Mouse (Mus musculus) midbrain, embryonic 16.5 days (tissue): ENCODE measurements around the gene Aff1. TPM values are rescaled to one million over a fixed set of nuclear protein-coding genes. Genes with fewer than 3 reads are reported as not detected.

Experiments
- ATAC-seq: fragments of 200-750 bp; cut with Nextera tagmentation; 2 replicates; pipeline ENCODE4 v1.8.0; 2017; ENCODE audit warnings: moderate TSS enrichment
- H3K27ac ChIP-seq: fragments of 300-500 bp; sonication (generic); 2 replicates; pipeline ENCODE4 v1.5.1; 2014; ENCODE audit warnings: mild to moderate bottlenecking, low read length, mixed read lengths
- H3K27me3 ChIP-seq: fragments of 300-500 bp; sonication (generic); 2 replicates; pipeline ENCODE4 v1.6.1; 2014; ENCODE audit warnings: low read depth, low read length, mixed read lengths; ENCODE audit not compliant: control insufficient read depth, insufficient read depth
- H3K36me3 ChIP-seq: fragments of 300-500 bp; sonication (generic); 2 replicates; pipeline ENCODE4 v1.6.1; 2014; ENCODE audit warnings: mild to moderate bottlenecking, low read length, moderate library complexity, mixed read lengths; ENCODE audit not compliant: control insufficient read depth, insufficient read depth
- H3K4me1 ChIP-seq: fragments of 300-500 bp; sonication (generic); 2 replicates; pipeline ENCODE4 v1.6.1; 2014; ENCODE audit warnings: mild to moderate bottlenecking, low read length, mixed read lengths; ENCODE audit not compliant: control insufficient read depth, insufficient read depth
- H3K4me2 ChIP-seq: fragments of 300-500 bp; sonication (generic); 2 replicates; pipeline ENCODE4 v1.6.1; 2014; ENCODE audit warnings: mild to moderate bottlenecking, low read length, mixed read lengths
- H3K4me3 ChIP-seq: fragments of 300-500 bp; sonication (generic); 2 replicates; pipeline ENCODE4 v1.5.1; 2014; ENCODE audit warnings: low read depth, mild to moderate bottlenecking, low read length, moderate library complexity, mixed read lengths
- H3K9ac ChIP-seq: fragments of 300-500 bp; sonication (generic); 2 replicates; pipeline ENCODE4 v1.6.1; 2014; ENCODE audit warnings: low read depth, low read length, mixed read lengths
- H3K9me3 ChIP-seq: fragments of 300-500 bp; sonication (generic); replicated peaks from 2 replicates; pipeline ENCODE4 v1.6.1; 2014; ENCODE audit warnings: mild to moderate bottlenecking, low read length, mixed read lengths; ENCODE audit not compliant: control insufficient read depth, poor library complexity, severe bottlenecking
- WGBS: fragments of 180-500 bp; shearing (Covaris S2); extraction: QIAGEN DNeasy Blood & Tissue Kit; methylation state at CpG from one replicate; pipeline ENCODE4 v1.1.7; 2014; 5-methylcytosine and 5-hydroxymethylcytosine counted together
- polyA plus RNA-seq: library from polyadenylated mRNA; unstranded; fragments of >200 nt; fragmentation: Nextera tagmentation; extraction: Ambion mirVana; gene quantifications from 2 replicates; pipeline ENCODE4 v1.2.1, GENCODE M21; 2015

The Aff1 gene
- polyA plus RNA-seq, 1 experiment from 2014 or later = 1.2 TPM

GRCm38 (mm10) chr5:103699537-103699936 is 7.4 kb downstream of the Aff1 start:
- H3K4me2 ChIP-seq = no peak overlapping the region
- no peak for ATAC-seq
- H3K9me3 ChIP-seq = no peaks in the 10 kb centered on the region
- no peak overlapping the region for H3K4me3 ChIP-seq
- 52% methylated on average over 4 of the region's 4 CpGs for WGBS
- no peaks in the 10 kb centered on the region for H3K4me1 ChIP-seq
- H3K27ac ChIP-seq = no peak overlapping the region
- H3K9ac ChIP-seq = no peak overlapping the region
- H3K36me3 ChIP-seq = no peaks in the 10 kb centered on the region
- H3K27me3 ChIP-seq = no peaks in the 10 kb centered on the region

- Histone ChIP-seq H3K4me3 (no peak overlapping the region), H3K27me3 (no peaks in the 10 kb centered on the region), H3K27ac (no peak overlapping the region), H3K9me3 (no peaks in the 10 kb centered on the region), H3K4me1 (no peaks in the 10 kb centered on the region), H3K36me3 (no peaks in the 10 kb centered on the region), H3K4me2 (no peak overlapping the region), H3K9ac (no peak overlapping the region)
- 79% methylated on average over 2 of the region's 2 CpGs for WGBS
- no peak for ATAC-seq
These were observed 8.5 kb downstream of the Aff1 start for GRCm38 (mm10) chr5:103700661-103701060.

GRCm38 (mm10) chr5:103701466-103701865 is 9.3 kb downstream of the Aff1 start:
- Histone ChIP-seq H3K9ac (no peak overlapping the region), H3K4me1 (no peaks in the 10 kb centered on the region), H3K4me3 (no peak overlapping the region), H3K27me3 (no peaks in the 10 kb centered on the region), H3K4me2 (no peak overlapping the region), H3K9me3 (no peaks in the 10 kb centered on the region), H3K27ac (no peak overlapping the region), H3K36me3 (no peaks in the 10 kb centered on the region)
- WGBS = 64% methylated on average over 3 of the region's 3 CpGs
- no peak for ATAC-seq

GRCm38 (mm10) chr5:103702527-103702926 is 10.4 kb downstream of the Aff1 start:
- no peaks in the 10 kb centered on the region for H3K36me3 ChIP-seq
- 74% methylated on average over 6 of the region's 6 CpGs for WGBS
- no peak overlapping the region for H3K4me2 ChIP-seq
- H3K4me1 ChIP-seq = no peaks in the 10 kb centered on the region
- no peak overlapping the region for H3K4me3 ChIP-seq
- H3K27ac ChIP-seq = no peak overlapping the region
- H3K27me3 ChIP-seq = no peaks in the 10 kb centered on the region
- no peaks in the 10 kb centered on the region for H3K9me3 ChIP-seq
- no peak for ATAC-seq
- H3K9ac ChIP-seq = no peak overlapping the region

- no peak for ATAC-seq
- H3K27me3 ChIP-seq = no peaks in the 10 kb centered on the region
- H3K9ac ChIP-seq = no peak overlapping the region
- H3K27ac ChIP-seq = no peak overlapping the region
- H3K4me1 ChIP-seq = no peaks in the 10 kb centered on the region
- no peaks in the 10 kb centered on the region for H3K36me3 ChIP-seq
- H3K9me3 ChIP-seq = no peaks in the 10 kb centered on the region
- no peak overlapping the region for H3K4me2 ChIP-seq
- no peak overlapping the region for H3K4me3 ChIP-seq
- WGBS = 95% methylated on average over 4 of the region's 4 CpGs
These were observed 13.2 kb downstream of the Aff1 start for GRCm38 (mm10) chr5:103705331-103705730.

- no peak overlapping the region for H3K27ac ChIP-seq
- WGBS = 91% methylated on average over 1 of the region's 1 CpGs
- H3K36me3 ChIP-seq = no peaks in the 10 kb centered on the region
- no peak for ATAC-seq
- no peak overlapping the region for H3K9ac ChIP-seq
- H3K4me1 ChIP-seq = no peaks in the 10 kb centered on the region
- no peaks in the 10 kb centered on the region for H3K9me3 ChIP-seq
- no peak overlapping the region for H3K4me3 ChIP-seq
- H3K27me3 ChIP-seq = no peaks in the 10 kb centered on the region
- no peak overlapping the region for H3K4me2 ChIP-seq
These were observed 13.7 kb downstream of the Aff1 start for GRCm38 (mm10) chr5:103705874-103706273.

- ATAC-seq = no peak
- Histone ChIP-seq H3K27me3 (no peaks in the 10 kb centered on the region), H3K4me3 (no peak overlapping the region), H3K4me2 (no peak overlapping the region), H3K27ac (no peak overlapping the region), H3K9me3 (no peaks in the 10 kb centered on the region), H3K9ac (no peak overlapping the region), H3K4me1 (no peaks in the 10 kb centered on the region), H3K36me3 (no peaks in the 10 kb centered on the region)
- WGBS = 92% methylated on average over 3 of the region's 3 CpGs
These were observed 16.9 kb downstream of the Aff1 start for GRCm38 (mm10) chr5:103709044-103709443.

GRCm38 (mm10) chr5:103711886-103712285 is 19.7 kb downstream of the Aff1 start:
- no peak overlapping the region for H3K27ac ChIP-seq

GRCm38 (mm10) chr5:103713422-103713821 is 21.2 kb downstream of the Aff1 start:
- H3K9ac ChIP-seq = no peak overlapping the region
- H3K27ac ChIP-seq = no peak overlapping the region
- H3K27me3 ChIP-seq = no peaks in the 10 kb centered on the region
- H3K9me3 ChIP-seq = no peaks in the 10 kb centered on the region
- H3K36me3 ChIP-seq = no peaks in the 10 kb centered on the region
- no peaks in the 10 kb centered on the region for H3K4me1 ChIP-seq
- 54% methylated on average over 2 of the region's 2 CpGs for WGBS
- H3K4me2 ChIP-seq = no peak overlapping the region
- no peak overlapping the region for H3K4me3 ChIP-seq
- no peak for ATAC-seq

More at GRCm38 (mm10) chr5:103711886-103712285, 19.7 kb downstream of the Aff1 start:
- no peak for ATAC-seq
- H3K9ac ChIP-seq = no peak overlapping the region
- H3K4me1 ChIP-seq = no peaks in the 10 kb centered on the region
- no peak overlapping the region for H3K4me3 ChIP-seq
- 72% methylated on average over 2 of the region's 2 CpGs for WGBS
- H3K4me2 ChIP-seq = no peak overlapping the region
- no peaks in the 10 kb centered on the region for H3K9me3 ChIP-seq
- no peaks in the 10 kb centered on the region for H3K27me3 ChIP-seq
- H3K36me3 ChIP-seq = no peaks in the 10 kb centered on the region

- no peak for ATAC-seq
- H3K9ac ChIP-seq = no peak overlapping the region
- H3K4me2 ChIP-seq = no peak overlapping the region
- H3K4me3 ChIP-seq = no peak overlapping the region
- 72% methylated on average over 6 of the region's 6 CpGs for WGBS
- no peaks in the 10 kb centered on the region for H3K27me3 ChIP-seq
- no peaks in the 10 kb centered on the region for H3K36me3 ChIP-seq
- no peaks in the 10 kb centered on the region for H3K4me1 ChIP-seq
- H3K9me3 ChIP-seq = no peaks in the 10 kb centered on the region
- no peak overlapping the region for H3K27ac ChIP-seq
These were observed 22.8 kb downstream of the Aff1 start for GRCm38 (mm10) chr5:103714943-103715342.
